Mouse (Mus musculus) heart, embryonic 14.5 days (tissue): ENCODE measurements at regions not wholly inside any gene's neighbourhood (a gene's known extent, or its start where the extent isn't known, plus 50 kb on each side); places are given as distances from the start of the nearest gene placed in this dataset.

Experiments
- ATAC-seq: fragments of 200-750 bp; cut with Nextera tagmentation; 2 replicates; pipeline ENCODE4 v1.8.0; 2017; ENCODE audit warnings: low read depth, moderate TSS enrichment; ENCODE audit not compliant: insufficient number of reproducible peaks, insufficient read depth, low FRiP score
- H3K27ac ChIP-seq, 2 experiments: fragments of 200-500 bp in 1 of 2; fragments of 300-500 bp in 1 of 2; sonication (generic) in 1 of 2; replicated peaks in 1 of 2; 2 replicates each; pipeline ENCODE4 v1.5.1; 2012 to 2014; ENCODE audit warnings: low read depth in 2 of 2, low read length in 2 of 2, control low read depth in 1 of 2, mild to moderate bottlenecking in 1 of 2, mixed read lengths in 1 of 2; ENCODE audit not compliant: control insufficient read depth in 1 of 2, insufficient read depth in 1 of 2
- H3K27me3 ChIP-seq: fragments of 300-500 bp; sonication (generic); 2 replicates; pipeline ENCODE4 v1.6.1; 2014; ENCODE audit warnings: mild to moderate bottlenecking, low read length, control low read depth; ENCODE audit not compliant: control insufficient read depth, insufficient read depth
- H3K36me3 ChIP-seq: fragments of 300-500 bp; sonication (generic); 2 replicates; pipeline ENCODE4 v1.6.1; 2014; ENCODE audit warnings: mild to moderate bottlenecking, control low read depth, low read length, mixed read lengths; ENCODE audit not compliant: control insufficient read depth, insufficient read depth
- H3K4me1 ChIP-seq, 2 experiments: fragments of 200-500 bp in 1 of 2; fragments of 300-500 bp in 1 of 2; sonication (generic) in 1 of 2; 2 replicates each; pipeline ENCODE4 v1.6.1; 2012 to 2014; ENCODE audit warnings: low read length in 2 of 2, control low read depth in 1 of 2, mixed read lengths in 1 of 2; ENCODE audit not compliant: control insufficient read depth in 2 of 2, insufficient read depth in 2 of 2
- H3K4me2 ChIP-seq: fragments of 300-500 bp; sonication (generic); 2 replicates; pipeline ENCODE4 v1.6.1; 2014; ENCODE audit warnings: mild to moderate bottlenecking, low read length
- H3K4me3 ChIP-seq, 2 experiments: fragments of 200-500 bp in 1 of 2; fragments of 300-500 bp in 1 of 2; sonication (generic) in 1 of 2; 2 replicates each; pipeline ENCODE4 v1.5.1; 2012 to 2014; ENCODE audit warnings: low read length in 2 of 2, mild to moderate bottlenecking in 2 of 2, control low read depth in 1 of 2, low read depth in 1 of 2, moderate library complexity in 1 of 2; ENCODE audit not compliant: control insufficient read depth in 1 of 2, insufficient read depth in 1 of 2
- H3K9ac ChIP-seq: fragments of 300-500 bp; sonication (generic); 2 replicates; pipeline ENCODE4 v1.6.1; 2014; ENCODE audit warnings: mild to moderate bottlenecking, low read length
- H3K9me3 ChIP-seq: fragments of 300-500 bp; sonication (generic); 2 replicates; pipeline ENCODE4 v1.6.1; 2016; ENCODE audit warnings: low read length, control low read depth; ENCODE audit not compliant: control insufficient read depth
- WGBS: fragments of 180-500 bp; shearing (Covaris S2); extraction: QIAGEN DNeasy Blood & Tissue Kit; methylation state at CpG from one replicate; pipeline ENCODE4 v1.1.7; 2014; 5-methylcytosine and 5-hydroxymethylcytosine counted together

DNA sequence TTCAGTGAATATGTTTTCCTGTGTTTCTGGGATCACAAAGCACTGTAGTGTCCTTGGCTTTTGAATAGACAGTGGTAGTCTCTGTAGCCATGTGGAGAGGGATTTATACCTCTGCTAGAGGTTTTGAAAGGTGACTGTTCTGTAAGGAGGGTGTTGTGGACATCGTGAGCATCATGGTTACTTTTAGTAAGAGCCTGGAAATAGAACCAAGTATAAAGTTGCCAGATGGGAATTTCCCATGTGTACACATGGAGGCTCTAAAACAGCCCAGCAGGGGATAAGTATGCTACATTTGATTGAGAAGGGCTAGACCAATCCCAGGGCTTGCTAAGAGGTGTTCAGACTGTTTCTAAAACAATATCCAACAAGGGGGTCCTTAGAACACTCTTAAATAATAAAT is 51.5 kb upstream of the Raph1 start:
- WGBS: 71% methylated on average over 1 of the region's 1 CpGs

DNA sequence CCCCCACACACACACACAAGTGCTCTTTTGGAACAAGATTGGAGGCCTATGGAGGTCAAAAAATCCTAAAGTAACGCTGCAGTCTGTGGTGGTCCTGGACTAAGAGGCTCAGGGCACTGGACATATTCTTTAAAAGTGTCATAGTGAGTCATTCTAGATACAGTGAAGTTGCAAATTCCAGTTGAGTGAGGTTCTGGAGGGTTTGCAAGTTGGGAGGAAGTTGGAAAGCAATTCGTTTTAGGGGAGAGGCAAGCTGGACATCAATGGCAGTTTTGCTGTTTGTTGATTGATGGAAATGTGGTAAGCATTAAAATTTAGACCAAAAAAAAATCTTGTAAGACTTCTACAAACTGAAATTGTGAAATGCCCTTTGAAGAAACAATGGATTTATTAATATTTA is 50.0 kb upstream of the Raph1 start:
- ATAC-seq: no peak
- Histone ChIP-seq H3K4me1 (0 out of 4 replicates have a peak, but pooled peaks cover 0 to 2% of the 10 kb centered on the region in 2 experiments), H3K4me2 (no peak overlapping the region), H3K9me3 (no peaks in the 10 kb centered on the region), H3K27ac (no peak overlapping the region), H3K27me3 (no peaks in the 10 kb centered on the region), H3K36me3 (no peaks in the 10 kb centered on the region), H3K4me3 (no peak overlapping the region), H3K9ac (no peak overlapping the region)
- WGBS: 56% methylated on average over 2 of the region's 2 CpGs

More for the DNA sequence above, 51.5 kb upstream of the Raph1 start:
- Histone ChIP-seq H3K9me3 (no peaks in the 10 kb centered on the region), H3K27ac (no peak overlapping the region), H3K4me2 (no peak overlapping the region), H3K4me3 (no peak overlapping the region), H3K9ac (no peak overlapping the region), H3K4me1 (no peaks in the 10 kb centered on the region), H3K27me3 (no peaks in the 10 kb centered on the region), H3K36me3 (no peaks in the 10 kb centered on the region)
- no peak for ATAC-seq
